Mouse (Mus musculus): ENCODE data around the gene Cecr2.
"Not testable (repeated sequence)": the region's sequence is repeated elsewhere in the genome, so short reads cannot be mapped to it uniquely, and the experiment has no call there.

Cecr2 gene

GRCm38 (mm10) chr6:120773763-120774162, 107.6 kb downstream of the Cecr2 start:
- DNase-seq = no peak

GRCm38 (mm10) chr6:120776286-120776685, 110.1 kb downstream of the Cecr2 start:
- no peak for DNase-seq

GRCm38 (mm10) chr6:120777533-120777932, 111.4 kb downstream of the Cecr2 start:
- DNase-seq = no peak

- no peak for DNase-seq
These were observed 112.1 kb downstream of the Cecr2 start for GRCm38 (mm10) chr6:120778226-120778625.

- no peak for DNase-seq
These were observed 116.8 kb downstream of the Cecr2 start for GRCm38 (mm10) chr6:120782948-120783347.

GRCm38 (mm10) chr6:120784351-120784750, 118.2 kb downstream of the Cecr2 start:
- no peak for DNase-seq

GRCm38 (mm10) chr6:120788068-120788607, 122.0 kb downstream of the Cecr2 start:
- no peak for DNase-seq

- DNase-seq = no peak
These were observed 122.7 kb downstream of the Cecr2 start for GRCm38 (mm10) chr6:120788904-120789303.

- no peak for DNase-seq
These were observed 124.0 kb downstream of the Cecr2 start for GRCm38 (mm10) chr6:120790153-120790552.

- no peak for DNase-seq
These were observed 124.5 kb downstream of the Cecr2 start for GRCm38 (mm10) chr6:120790717-120791116.

- DNase-seq = no peak
These were observed 126.8 kb downstream of the Cecr2 start for GRCm38 (mm10) chr6:120792947-120793346.

- DNase-seq = peak; percentile 96
These were observed 129.4 kb downstream of the Cecr2 start for GRCm38 (mm10) chr6:120795422-120796086.

- DNase-seq = no peak
These were observed 129.9 kb downstream of the Cecr2 start for GRCm38 (mm10) chr6:120796111-120796510.

- no peak for DNase-seq
These were observed 131.8 kb downstream of the Cecr2 start for GRCm38 (mm10) chr6:120798019-120798418.

- DNase-seq = no peak
These were observed 132.7 kb downstream of the Cecr2 start for GRCm38 (mm10) chr6:120798905-120799304.

GRCm38 (mm10) chr6:120799581-120800041, 133.4 kb downstream of the Cecr2 start:
- no peak for DNase-seq

GRCm38 (mm10) chr6:120806999-120807737, 141.0 kb downstream of the Cecr2 start:
- no peak for DNase-seq

GRCm38 (mm10) chr6:120807738-120808081, 141.5 kb downstream of the Cecr2 start:
- DNase-seq = no peak

GRCm38 (mm10) chr6:120811999-120812398, 145.8 kb downstream of the Cecr2 start:
- not testable (repeated sequence) for DNase-seq

GRCm38 (mm10) chr6:120819294-120819693, 153.1 kb downstream of the Cecr2 start:
- DNase-seq = no peak

- DNase-seq = no peak
These were observed 154.0 kb downstream of the Cecr2 start for GRCm38 (mm10) chr6:120820144-120820543.

Data from heart, adult 11 months (tissue).